Mouse (Mus musculus) MN1 (cell line): ENCODE measurements at regions not wholly inside any gene's neighbourhood (a gene's known extent, or its start where the extent isn't known, plus 50 kb on each side); places are given as distances from the start of the nearest gene placed in this dataset.

Experiments used
- DNase-seq: peaks from one replicate; pipeline ENCODE4 v3.0.0-alpha.2; 2016; ENCODE audit warnings: low spot score

GRCm38 (mm10) chr3:144012820-144013219 lies 192.2 kb downstream of the Lmo4 start:
- DNase-seq = no peak

GRCm38 (mm10) chr3:144012173-144012572 lies 192.8 kb downstream of the Lmo4 start:
- DNase-seq = no peak

GRCm38 (mm10) chr3:144011456-144012025 lies 193.5 kb downstream of the Lmo4 start:
- DNase-seq = no peak

DNA sequence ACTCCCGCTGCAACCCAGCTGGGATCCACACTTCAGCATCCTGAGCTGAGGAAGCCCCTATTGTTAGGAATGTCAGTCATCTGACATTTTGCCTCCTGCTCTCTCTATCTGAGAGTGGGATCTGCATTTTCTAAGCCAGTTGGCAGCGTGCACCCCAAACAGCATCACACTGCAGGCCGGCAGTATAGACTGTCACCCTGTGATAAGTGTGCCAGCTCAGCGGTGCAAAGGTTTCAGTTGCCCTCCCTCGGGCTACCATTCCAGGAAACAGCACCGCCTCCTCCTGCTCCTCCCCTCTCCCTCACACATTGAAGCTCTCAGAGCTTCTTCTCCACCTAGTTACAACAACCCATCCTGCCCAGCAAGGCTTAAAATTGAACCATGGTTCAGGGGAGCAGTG lies 194.5 kb downstream of the Lmo4 start:
- no peak for DNase-seq

GRCm38 (mm10) chr3:144007111-144007619 lies 197.9 kb downstream of the Lmo4 start:
- DNase-seq = no peak

GRCm38 (mm10) chr3:143997909-143998308 lies 207.1 kb downstream of the Lmo4 start:
- DNase-seq = no peak

DNA sequence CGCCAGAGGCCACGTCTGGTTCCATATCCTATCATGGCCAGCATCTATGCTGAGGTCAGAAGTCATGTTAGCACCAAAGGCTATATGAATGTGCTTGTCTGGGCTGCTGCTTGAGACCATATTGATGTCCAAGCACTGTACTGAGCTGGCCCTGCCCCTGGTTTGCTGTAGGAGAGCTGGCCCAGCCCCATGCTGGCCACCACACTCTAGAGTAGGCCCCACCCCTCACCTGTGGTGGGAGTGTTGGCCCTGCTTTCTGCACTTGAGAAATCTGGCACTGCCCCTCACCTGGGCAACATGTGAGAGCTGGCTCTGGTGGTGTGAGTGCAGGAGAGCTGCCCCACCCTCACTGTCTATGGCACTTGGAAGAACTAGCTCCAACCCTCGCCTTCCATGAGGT lies 210.0 kb downstream of the Lmo4 start:
- DNase-seq = no peak

- no peak for DNase-seq
These were observed 216.0 kb downstream of the Lmo4 start for GRCm38 (mm10) chr3:143988991-143989390.

DNA sequence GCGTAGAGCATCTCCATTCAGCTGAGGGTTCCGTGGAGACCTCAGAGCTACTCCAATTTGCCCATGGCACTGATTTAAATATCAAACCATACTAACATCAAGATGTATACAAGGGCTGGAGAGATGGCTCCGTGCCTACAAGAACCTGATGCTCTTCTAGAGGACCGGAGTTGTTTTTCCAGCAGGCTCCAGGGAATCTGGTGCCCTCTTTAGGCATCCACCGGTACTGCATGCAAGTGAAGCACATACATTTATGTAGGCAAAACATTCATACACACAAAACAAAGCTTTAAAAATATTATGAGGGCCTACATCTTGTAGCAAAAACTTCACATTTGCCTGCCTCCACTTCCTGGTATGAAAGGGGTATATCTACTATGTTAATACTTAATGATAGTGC lies 217.0 kb downstream of the Lmo4 start:
- no peak for DNase-seq

- no peak for DNase-seq
These were observed 218.2 kb downstream of the Lmo4 start for GRCm38 (mm10) chr3:143986798-143987197.

GRCm38 (mm10) chr3:143986200-143986506 lies 218.9 kb downstream of the Lmo4 start:
- DNase-seq = no peak

DNA sequence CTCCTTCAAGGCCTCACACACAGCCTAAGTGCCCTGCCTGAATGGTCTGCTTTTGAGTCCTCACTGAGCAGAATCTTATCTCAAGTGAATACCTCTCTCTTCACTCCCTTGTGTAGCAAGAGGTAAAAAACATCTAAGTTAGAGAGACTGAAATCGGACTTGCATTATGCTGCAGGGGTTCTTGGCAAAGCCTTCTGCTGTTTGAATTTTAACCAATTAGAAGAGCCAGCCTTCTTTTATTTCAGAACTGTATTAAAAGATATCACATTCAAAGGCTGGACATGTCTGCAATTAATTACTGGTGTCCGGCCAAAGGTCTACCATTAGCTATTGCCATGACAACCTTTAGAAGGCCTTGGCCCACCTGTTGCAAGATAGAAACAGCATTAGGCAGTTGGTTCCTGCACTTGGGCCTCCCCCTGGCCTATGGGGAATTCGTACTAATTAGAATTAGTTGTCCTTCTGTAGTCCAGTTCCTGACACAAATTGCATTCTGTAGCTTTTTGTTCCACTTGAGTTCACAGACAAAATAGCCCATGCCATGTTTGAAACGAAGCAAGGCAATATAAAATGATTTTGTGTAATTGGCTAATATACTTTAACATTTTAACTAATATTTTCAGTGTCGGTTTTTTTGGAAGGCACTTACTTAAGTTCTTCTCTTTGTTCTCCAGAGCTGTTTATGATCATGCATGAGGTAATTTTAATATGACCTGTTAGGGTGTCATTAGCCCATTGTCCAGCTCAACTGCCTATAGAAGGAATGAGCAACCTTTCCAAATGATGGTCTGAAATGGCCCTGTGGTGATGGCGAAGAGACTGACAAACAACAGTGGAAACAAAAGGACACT lies 219.4 kb downstream of the Lmo4 start:
- DNase-seq = no peak

DNA sequence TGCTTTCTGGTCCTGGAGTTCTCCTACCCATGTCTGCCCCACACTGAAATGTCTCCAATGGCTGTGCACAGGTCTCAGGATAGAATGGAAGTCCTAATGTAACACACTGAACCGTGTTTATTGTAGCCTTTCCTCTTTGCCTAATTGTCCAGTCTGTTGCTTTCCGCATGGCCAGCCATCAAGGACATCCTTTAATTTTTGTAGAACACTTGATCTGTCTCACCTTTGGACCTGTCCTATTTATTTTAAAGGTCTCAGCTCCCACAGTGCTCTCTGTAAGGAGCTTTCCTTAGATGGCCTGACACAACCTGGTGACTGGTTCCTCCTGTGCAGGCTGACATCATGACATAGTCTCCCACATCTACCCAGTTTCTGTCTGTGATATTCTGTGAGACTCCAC lies 226.3 kb downstream of the Lmo4 start:
- no peak for DNase-seq

- no peak for DNase-seq
These were observed 227.1 kb downstream of the Lmo4 start for GRCm38 (mm10) chr3:143977886-143978447.

DNA sequence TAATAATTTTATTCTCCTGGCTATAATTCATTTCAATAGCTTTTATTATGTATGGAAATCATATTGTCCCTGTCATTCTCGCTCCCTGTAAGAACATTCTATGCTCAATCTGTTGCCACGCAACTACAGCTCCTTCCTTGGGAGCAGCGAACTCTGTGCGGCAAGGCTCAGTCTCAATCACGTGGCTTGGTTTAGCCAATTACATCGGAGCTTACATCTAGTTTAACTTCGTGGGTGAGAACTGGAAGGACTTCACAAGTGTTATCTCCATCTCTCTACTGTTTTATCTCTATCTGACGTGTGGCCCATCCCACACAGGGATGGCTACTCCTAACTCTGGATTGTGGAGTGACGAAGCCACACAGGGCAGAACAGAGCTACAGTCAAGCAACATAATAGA lies 231.4 kb downstream of the Lmo4 start:
- no peak for DNase-seq

GRCm38 (mm10) chr3:143972351-143972750 lies 232.7 kb downstream of the Lmo4 start:
- DNase-seq = no peak

- DNase-seq = no peak
These were observed 234.2 kb downstream of the Lmo4 start for GRCm38 (mm10) chr3:143970771-143971170.

DNA sequence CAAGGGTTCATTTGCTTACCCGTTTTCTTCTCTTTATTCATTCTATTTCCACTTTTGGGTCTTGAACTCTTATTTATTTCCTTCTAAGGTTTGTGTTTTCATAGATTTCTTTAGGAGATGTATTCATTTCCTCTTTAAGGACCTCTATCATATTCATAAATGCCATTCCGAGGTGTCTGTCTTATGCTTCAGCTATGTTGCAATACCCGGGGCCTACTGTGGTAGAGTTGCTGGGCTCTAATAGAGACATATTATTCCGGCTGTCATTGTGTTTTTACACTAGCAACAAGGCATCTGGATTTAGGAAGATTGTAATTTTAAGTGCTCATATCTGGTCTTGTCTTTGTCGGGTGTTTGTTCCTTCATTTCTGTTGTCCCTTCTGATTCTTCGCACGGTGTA lies 249.5 kb downstream of the Lmo4 start:
- no peak for DNase-seq

DNA sequence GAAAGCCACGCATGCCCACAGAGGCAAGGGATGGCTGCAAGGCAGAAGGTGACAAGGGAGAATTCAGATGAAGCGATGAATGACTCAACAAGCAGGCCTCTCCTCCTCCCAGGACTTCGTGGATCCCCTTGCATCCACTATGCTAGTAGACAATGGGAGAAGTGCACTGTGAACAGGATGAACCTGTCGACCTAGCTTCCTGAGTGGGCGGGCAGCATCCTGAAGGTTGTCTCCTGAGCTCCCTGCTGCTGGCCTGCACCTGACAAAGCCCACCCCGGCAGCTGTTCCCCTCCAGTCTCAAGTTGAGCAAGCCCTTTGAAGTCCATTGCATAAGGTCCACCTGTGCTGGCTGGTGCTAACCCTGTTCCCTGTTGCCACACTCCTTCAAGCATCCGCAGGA lies 250.2 kb downstream of the Lmo4 start:
- no peak for DNase-seq

DNA sequence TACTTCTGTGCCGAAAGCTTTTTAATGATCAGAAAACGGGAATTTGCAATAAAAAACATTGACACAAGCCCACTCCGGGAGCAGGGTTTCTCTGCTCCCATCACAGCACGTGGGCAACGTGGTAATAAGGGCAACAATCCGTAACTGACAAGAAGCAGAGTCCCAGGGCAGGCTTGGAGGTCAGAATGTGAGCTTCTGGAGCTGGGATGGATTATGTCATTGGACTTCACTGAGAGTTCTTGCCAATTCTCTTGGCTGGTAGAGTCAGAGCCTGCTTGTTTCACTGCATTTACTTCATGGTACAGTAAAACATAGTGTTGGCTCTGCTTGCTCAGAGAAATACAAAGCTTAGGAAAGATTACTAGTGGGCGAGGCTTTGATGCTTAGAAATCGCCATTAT lies 252.7 kb downstream of the Lmo4 start:
- DNase-seq = no peak

DNA sequence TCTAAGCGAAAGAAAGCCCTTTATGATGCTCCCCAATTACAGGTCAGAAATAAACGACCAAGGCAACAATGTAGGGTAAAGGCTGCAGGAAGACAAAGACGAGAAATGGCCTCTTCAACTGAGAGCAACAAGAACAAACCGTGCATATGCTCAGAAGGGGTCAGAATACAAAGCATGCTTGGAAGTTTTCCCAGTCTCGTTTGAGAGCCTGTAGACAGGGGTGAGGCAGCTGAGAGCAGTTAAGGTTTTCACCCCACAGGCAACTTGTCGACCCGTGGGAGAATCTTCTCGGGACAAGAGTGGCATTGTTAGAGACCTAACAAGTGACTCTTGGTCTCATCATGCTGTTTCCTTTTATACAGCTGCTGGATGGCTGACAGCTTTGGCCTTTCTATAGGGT lies 255.4 kb downstream of the Lmo4 start:
- no peak for DNase-seq

DNA sequence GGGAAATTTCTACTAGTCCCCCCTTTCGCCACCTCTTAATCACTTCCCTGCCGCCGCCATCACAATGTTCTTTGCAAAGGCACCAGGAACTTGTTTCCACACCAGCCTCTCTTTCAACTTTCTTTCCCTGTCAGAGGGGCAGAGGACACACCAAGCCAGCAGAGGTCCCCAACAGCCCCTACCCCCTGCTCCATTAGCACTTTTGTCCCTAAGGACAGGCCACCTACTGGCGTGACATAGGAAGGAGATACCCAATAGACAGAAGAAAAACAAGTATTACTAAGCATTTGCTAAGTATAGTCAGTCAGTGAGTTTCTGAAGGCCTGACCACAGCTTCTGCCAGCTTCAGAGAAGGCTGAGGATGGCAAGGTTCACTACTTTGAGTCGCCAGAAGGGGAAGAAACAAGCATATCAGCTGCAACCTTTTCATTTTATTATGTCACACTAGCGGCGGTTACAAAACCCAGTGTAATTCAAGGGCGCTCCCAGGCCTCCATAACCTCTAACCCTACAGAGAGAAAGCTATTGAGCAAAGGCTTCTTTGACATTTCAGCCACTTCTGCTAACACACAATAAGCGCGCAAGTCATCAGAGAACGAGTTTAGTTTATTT lies 255.9 kb downstream of the Lmo4 start:
- no peak for DNase-seq

DNA sequence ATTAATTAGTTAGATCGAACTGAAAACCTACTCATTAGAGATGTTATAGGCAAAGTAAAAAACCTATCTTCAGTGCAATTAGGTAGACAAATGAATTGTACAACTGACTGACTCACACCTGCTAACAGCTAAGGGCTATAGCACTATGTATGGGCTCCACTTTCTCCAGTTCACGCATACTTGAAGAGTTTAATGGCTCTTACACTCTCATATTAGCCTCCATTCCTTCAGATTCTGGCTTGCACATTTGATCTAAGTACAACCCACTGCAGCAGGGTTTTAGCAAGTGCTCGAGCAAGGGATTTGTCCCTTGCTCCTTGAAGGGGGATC lies 257.1 kb downstream of the Lmo4 start:
- DNase-seq = no peak
